Mouse (Mus musculus): ENCODE results near the gene Tnr. TPM values are rescaled to one million over a fixed set of nuclear protein-coding genes. Genes with fewer than 3 reads are reported as not detected.
"Not testable (repeated sequence)": the region's sequence is repeated elsewhere in the genome, so short reads cannot be mapped to it uniquely, and the experiment has no call there.

The Tnr gene
- total RNA-seq, 2 experiments from 2014 or later = 157 to 159 TPM

- Histone ChIP-seq H3K27ac (no peak overlapping the region), H3K4me3 (no peak overlapping the region)
- DNase-seq (ENCODE audit: low spot score in 2 of 2) = no peak
- no peak for TF ChIP-seq CTCF (conservative IDR thresholded peaks at IDR 0.05)
Observed at GRCm38 (mm10) chr1:159932598-159932997, 409.0 kb downstream of the Tnr start.

- no peak for TF ChIP-seq CTCF (conservative IDR thresholded peaks at IDR 0.05)
- DNase-seq (ENCODE audit: low spot score in 2 of 2) = no peak
- no peak overlapping the region for H3K4me3 ChIP-seq
- H3K27ac ChIP-seq = no peak overlapping the region
Observed at GRCm38 (mm10) chr1:159938449-159938848, 414.9 kb downstream of the Tnr start.

GRCm38 (mm10) chr1:159939335-159939734 lies 415.8 kb downstream of the Tnr start:
- TF ChIP-seq CTCF (conservative IDR thresholded peaks at IDR 0.05) = no peak
- DNase-seq (ENCODE audit: low spot score in 2 of 2) = no peak
- no peak overlapping the region for H3K4me3 ChIP-seq
- no peak overlapping the region for H3K27ac ChIP-seq

- H3K4me3 ChIP-seq = no peak overlapping the region
- no peak for TF ChIP-seq CTCF (conservative IDR thresholded peaks at IDR 0.05)
- DNase-seq (ENCODE audit: low spot score in 2 of 2) = no peak
Observed at GRCm38 (mm10) chr1:159953526-159953925, 430.0 kb downstream of the Tnr start.

GRCm38 (mm10) chr1:159963351-159963750 lies 439.8 kb downstream of the Tnr start:
- DNase-seq (ENCODE audit: low spot score in 2 of 2) = no peak
- Histone ChIP-seq H3K27ac (no peak overlapping the region), H3K4me3 (no peak overlapping the region)
- TF ChIP-seq CTCF (conservative IDR thresholded peaks at IDR 0.05) = no peak

More at GRCm38 (mm10) chr1:159953526-159953925, 430.0 kb downstream of the Tnr start:
- H3K27ac ChIP-seq = no peak overlapping the region

GRCm38 (mm10) chr1:159966286-159966685 lies 442.7 kb downstream of the Tnr start:
- not testable (repeated sequence) for H3K27ac ChIP-seq; DNase-seq (ENCODE audit: low spot score in 2 of 2); H3K4me3 ChIP-seq

GRCm38 (mm10) chr1:159968395-159968794 lies 444.8 kb downstream of the Tnr start:
- DNase-seq (ENCODE audit: low spot score in 2 of 2) = no peak
- H3K27ac ChIP-seq = no peak overlapping the region
- no peak for TF ChIP-seq CTCF (conservative IDR thresholded peaks at IDR 0.05)
- H3K4me3 ChIP-seq = no peak overlapping the region

- no peak overlapping the region for H3K27ac ChIP-seq
- TF ChIP-seq CTCF (conservative IDR thresholded peaks at IDR 0.05) = no peak
- no peak overlapping the region for H3K4me3 ChIP-seq
- DNase-seq (ENCODE audit: low spot score in 2 of 2) = no peak
Observed at GRCm38 (mm10) chr1:159977786-159978185, 454.2 kb downstream of the Tnr start.

- H3K27ac ChIP-seq = no peak overlapping the region
- H3K4me3 ChIP-seq = no peak overlapping the region
- no peak for TF ChIP-seq CTCF (conservative IDR thresholded peaks at IDR 0.05)
- DNase-seq (ENCODE audit: low spot score in 2 of 2) = no peak
Observed at GRCm38 (mm10) chr1:159979096-159979495, 455.5 kb downstream of the Tnr start.

- Histone ChIP-seq H3K27ac (no peak overlapping the region), H3K4me3 (no peak overlapping the region)
- DNase-seq (ENCODE audit: low spot score in 2 of 2) = no peak
- TF ChIP-seq CTCF (conservative IDR thresholded peaks at IDR 0.05) = no peak
Observed at GRCm38 (mm10) chr1:159980355-159980754, 456.8 kb downstream of the Tnr start.

All from layer of hippocampus, adult 2 months (tissue).